Mouse (Mus musculus): ENCODE measurements around the gene Ank2. TPM values are rescaled to one million over a fixed set of nuclear protein-coding genes. Genes with fewer than 3 reads are reported as not detected.
A peak's percentile ranks its signal among the peaks of the same experiment; 100 is the strongest.

Gene Ank2
- polyA plus RNA-seq, 1 experiment from 2014 or later, result 157 TPM

DNA sequence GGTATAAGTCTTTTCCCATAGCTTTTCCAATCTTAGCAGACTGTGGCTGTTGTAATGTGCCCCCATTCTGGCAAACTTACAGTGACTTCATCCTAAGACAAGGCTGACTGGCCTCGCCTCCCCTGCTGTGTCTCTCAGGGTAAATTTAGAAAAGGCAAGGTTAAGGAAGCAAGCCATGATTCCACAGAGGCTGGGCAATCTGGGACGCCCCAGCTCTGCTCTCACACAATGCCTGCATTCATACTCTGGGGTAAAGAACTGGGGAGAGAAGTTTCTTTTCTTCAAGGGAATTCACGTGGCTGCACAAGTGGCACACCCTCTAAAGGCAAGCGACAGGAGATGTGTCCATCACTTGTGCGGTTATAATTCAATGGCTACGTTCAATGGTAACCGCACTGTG lies 505.0 kb downstream of the Ank2 start:
- Histone ChIP-seq H3K9me3 (no peaks in the 10 kb centered on the region), H3K27ac (replicated peaks) (no peak overlapping the region; the same call in 1 of the 2 replicates), H3K4me1 (replicated peaks) (peaks cover 28% of the 10 kb centered on the region), H3K36me3 (no peaks in the 10 kb centered on the region), H3K4me3 (no peak overlapping the region), H3K27me3 (no peaks in the 10 kb centered on the region), H3K9ac (no peak overlapping the region), H3K4me2 (no peak overlapping the region)
- peak; percentile 15; the same call in 1 of the 2 replicates for ATAC-seq (ENCODE audit: low FRiP score, low read depth)
- 29% methylated on average over 7 of the region's 7 CpGs for WGBS

DNA sequence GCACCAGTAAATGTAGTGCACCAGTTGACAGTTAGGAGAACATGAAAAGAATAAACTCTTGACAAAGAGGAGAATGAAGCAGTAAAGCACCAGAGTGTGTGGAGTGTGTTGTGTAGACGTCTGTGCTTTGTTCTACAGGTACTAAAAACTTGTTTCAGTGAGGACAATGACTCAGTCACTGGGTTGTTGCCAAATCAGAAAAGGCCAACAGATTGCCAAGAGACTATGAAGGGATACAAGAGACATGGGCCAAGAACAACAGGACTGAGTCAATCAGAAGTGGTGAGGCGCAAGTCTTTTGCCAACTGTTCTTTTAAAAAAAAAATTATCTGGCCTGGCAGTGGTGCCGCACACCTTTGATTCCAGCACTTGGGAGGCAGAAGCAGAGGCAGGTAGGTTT lies 509.2 kb downstream of the Ank2 start:
- Histone ChIP-seq H3K4me1 (replicated peaks) (peaks cover 2% of the 10 kb centered on the region; the same call in 1 of the 2 replicates), H3K27ac (replicated peaks) (no peak overlapping the region), H3K4me3 (no peak overlapping the region), H3K36me3 (peaks cover 19% of the 10 kb centered on the region), H3K4me2 (no peak overlapping the region), H3K9ac (no peak overlapping the region), H3K27me3 (no peaks in the 10 kb centered on the region), H3K9me3 (no peaks in the 10 kb centered on the region)
- ATAC-seq (ENCODE audit: low FRiP score, low read depth), result no peak
- 73% methylated on average over 3 of the region's 3 CpGs for WGBS

DNA sequence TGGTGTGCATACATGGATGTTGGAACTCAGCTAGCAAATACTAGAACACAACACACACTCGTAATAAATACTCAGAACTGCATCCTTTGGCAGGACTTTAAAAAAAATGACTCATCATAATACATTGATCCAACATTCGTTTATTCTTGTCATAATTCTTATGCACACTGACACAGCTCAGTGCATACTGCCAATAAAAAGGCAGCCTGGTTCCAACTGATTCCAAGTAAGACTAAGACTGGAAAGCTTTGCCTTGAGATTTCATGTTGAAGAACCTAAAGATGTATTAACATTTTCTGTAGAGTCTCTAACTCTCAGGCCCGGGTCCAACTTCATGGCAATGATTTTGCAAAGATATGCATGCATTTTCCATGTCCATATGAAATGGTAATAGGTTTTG lies 512.5 kb downstream of the Ank2 start:
- no peak overlapping the region for H3K9ac ChIP-seq
- no peaks in the 10 kb centered on the region for H3K9me3 ChIP-seq
- peaks cover 21% of the 10 kb centered on the region for H3K36me3 ChIP-seq
- H3K27me3 ChIP-seq, result no peaks in the 10 kb centered on the region
- H3K27ac ChIP-seq (replicated peaks), result no peak overlapping the region
- no peak overlapping the region for H3K4me2 ChIP-seq
- WGBS, result 92% methylated on average over 3 of the region's 3 CpGs
- no peak for ATAC-seq (ENCODE audit: low FRiP score, low read depth)
- no peaks in the 10 kb centered on the region for H3K4me1 ChIP-seq (replicated peaks)
- no peak overlapping the region for H3K4me3 ChIP-seq

DNA sequence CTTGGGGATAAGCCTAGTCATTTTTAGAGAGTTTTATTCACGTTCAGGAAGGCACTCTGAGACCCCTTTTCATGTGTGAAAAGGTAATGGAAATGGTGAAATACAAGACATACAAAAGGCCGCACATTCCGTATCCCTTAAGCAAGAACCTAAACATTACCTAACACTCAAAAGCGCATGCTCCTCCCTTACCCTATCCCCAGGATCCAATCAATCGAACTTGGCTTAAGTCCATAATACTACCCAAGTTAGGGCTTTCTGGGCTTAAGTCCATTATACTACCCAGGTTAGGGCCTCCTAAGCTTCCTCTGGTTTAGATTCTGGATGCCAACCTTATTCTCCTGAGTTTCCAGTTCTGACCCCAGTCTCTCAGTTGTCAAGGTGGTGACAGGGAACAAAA lies 516.3 kb downstream of the Ank2 start:
- Histone ChIP-seq H3K36me3 (peaks cover 30% of the 10 kb centered on the region), H3K4me2 (no peak overlapping the region), H3K4me3 (no peak overlapping the region), H3K4me1 (replicated peaks) (no peaks in the 10 kb centered on the region), H3K27ac (replicated peaks) (no peak overlapping the region), H3K27me3 (no peaks in the 10 kb centered on the region), H3K9me3 (no peaks in the 10 kb centered on the region), H3K9ac (no peak overlapping the region)
- ATAC-seq (ENCODE audit: low FRiP score, low read depth), result no peak
- 92% methylated on average over 5 of the region's 5 CpGs for WGBS

DNA sequence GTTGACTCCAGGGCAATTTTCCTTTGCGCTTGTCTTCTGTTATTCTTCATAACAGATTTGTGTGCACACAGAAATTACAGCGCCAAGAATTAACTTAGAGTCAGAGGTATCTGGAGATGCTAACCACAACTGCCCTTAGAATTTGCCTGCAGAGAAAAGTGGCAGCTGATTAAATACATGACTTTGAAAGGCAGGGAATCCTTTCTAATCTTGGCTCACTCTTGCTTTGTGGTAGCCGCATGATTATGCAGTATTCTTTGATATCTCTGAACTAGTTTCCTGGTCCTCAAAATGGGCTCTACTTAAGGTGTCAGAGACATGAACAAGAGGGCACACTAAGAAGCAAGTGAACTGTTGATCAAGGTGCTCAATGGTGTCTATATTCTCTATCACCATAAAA lies 518.0 kb downstream of the Ank2 start:
- H3K27ac ChIP-seq (replicated peaks), result no peak overlapping the region
- WGBS, result 92% methylated on average over 3 of the region's 3 CpGs
- H3K9ac ChIP-seq, result no peak overlapping the region
- no peak overlapping the region for H3K4me2 ChIP-seq
- peaks cover 24% of the 10 kb centered on the region for H3K36me3 ChIP-seq
- H3K27me3 ChIP-seq, result no peaks in the 10 kb centered on the region
- no peak for ATAC-seq (ENCODE audit: low FRiP score, low read depth)
- H3K4me1 ChIP-seq (replicated peaks), result no peaks in the 10 kb centered on the region
- H3K9me3 ChIP-seq, result no peaks in the 10 kb centered on the region
- H3K4me3 ChIP-seq, result no peak overlapping the region

DNA sequence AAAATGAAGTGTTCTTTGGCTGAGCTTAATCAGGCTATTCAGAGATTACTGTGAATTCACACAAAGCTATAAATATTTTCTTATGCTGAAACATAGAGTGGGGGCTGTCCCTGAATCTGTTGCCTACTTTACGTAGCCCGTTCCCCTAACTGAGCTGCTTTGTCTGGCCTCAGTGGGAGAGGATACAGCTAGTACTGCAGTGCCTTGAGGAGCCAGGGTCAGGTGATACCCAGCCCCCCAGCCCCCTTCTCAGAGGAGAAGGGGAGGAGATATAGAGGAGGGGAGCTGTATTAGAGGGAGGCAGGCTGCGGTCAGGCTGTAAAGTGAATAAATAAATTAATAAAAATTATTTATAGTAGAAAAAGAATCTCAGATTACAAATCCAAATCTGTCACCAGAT lies 519.5 kb downstream of the Ank2 start:
- no peak for ATAC-seq (ENCODE audit: low FRiP score, low read depth)
- 68% methylated on average over 3 of the region's 3 CpGs for WGBS

DNA sequence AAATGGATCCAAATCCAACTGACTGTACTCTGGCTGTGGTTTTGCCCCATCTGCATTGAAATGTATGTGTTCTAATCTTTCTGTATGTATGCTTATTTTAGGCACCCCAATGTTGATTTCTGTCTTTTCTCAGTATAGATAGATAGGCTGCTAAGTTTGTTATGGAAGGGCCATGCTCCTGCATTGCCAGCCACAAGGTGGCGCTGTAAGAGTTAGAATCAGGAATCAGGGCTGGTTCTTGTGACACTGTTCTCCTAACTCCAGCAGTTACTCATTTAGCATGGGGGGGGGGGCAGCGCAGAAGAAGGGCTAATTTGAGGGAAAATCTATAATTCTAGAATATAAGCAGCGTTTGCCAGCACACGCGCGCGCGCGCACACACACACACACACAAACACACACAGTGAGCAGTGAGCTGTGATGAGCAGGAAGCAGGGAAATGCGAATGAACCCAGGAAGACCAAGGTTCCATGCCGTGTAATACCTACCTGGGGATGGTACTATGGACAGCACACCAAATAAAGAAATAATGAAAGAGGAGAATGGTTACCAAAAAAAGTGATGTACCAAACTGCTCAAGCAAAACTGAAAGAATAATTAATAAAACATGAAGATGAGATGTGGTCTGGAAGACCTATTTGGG lies 520.3 kb downstream of the Ank2 start:
- peak; percentile 57; the same call in 1 of the 2 replicates for ATAC-seq (ENCODE audit: low FRiP score, low read depth)
- no peaks in the 10 kb centered on the region for H3K9me3 ChIP-seq
- no peak overlapping the region for H3K27ac ChIP-seq (replicated peaks)
- H3K4me2 ChIP-seq, result no peak overlapping the region
- peaks cover 24% of the 10 kb centered on the region for H3K36me3 ChIP-seq
- no peak overlapping the region for H3K9ac ChIP-seq
- H3K27me3 ChIP-seq, result no peaks in the 10 kb centered on the region
- 59% methylated on average over 11 of the region's 11 CpGs for WGBS
- H3K4me1 ChIP-seq (replicated peaks), result no peaks in the 10 kb centered on the region
- H3K4me3 ChIP-seq, result no peak overlapping the region

More for the DNA sequence above, 519.5 kb downstream of the Ank2 start:
- peaks cover 24% of the 10 kb centered on the region for H3K36me3 ChIP-seq
- H3K27ac ChIP-seq (replicated peaks), result no peak overlapping the region
- H3K4me2 ChIP-seq, result no peak overlapping the region
- no peak overlapping the region for H3K4me3 ChIP-seq
- H3K27me3 ChIP-seq, result no peaks in the 10 kb centered on the region
- H3K4me1 ChIP-seq (replicated peaks), result no peaks in the 10 kb centered on the region
- no peaks in the 10 kb centered on the region for H3K9me3 ChIP-seq
- H3K9ac ChIP-seq, result no peak overlapping the region

DNA sequence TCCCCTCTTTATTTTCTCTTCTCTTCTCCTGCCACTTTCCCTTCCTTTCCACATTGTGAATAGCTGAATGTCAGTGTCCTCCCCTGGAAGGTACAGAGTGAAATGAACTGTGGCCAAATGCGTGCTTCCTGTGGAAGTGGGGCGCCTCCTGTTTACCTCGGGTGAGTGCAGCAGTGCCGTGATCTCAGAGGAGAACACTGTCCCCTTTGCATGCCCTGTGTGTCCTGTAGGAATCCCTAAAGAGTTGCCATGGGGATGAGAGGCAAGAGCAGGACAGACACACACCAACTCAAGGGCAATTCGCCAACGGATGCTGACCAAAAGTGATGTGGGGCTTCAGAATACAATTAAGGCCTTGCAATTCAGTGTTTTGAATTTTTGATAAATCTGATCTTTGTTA lies 521.8 kb downstream of the Ank2 start:
- Histone ChIP-seq H3K27me3 (no peaks in the 10 kb centered on the region), H3K9me3 (no peaks in the 10 kb centered on the region), H3K4me2 (no peak overlapping the region), H3K9ac (no peak overlapping the region), H3K4me1 (replicated peaks) (no peaks in the 10 kb centered on the region), H3K4me3 (no peak overlapping the region), H3K36me3 (peaks cover 36% of the 10 kb centered on the region), H3K27ac (replicated peaks) (peak overlapping the region; percentile 28; the same call in 1 of the 2 replicates)
- WGBS, result 33% methylated on average over 6 of the region's 6 CpGs
- ATAC-seq (ENCODE audit: low FRiP score, low read depth), result peak; percentile 43; the same call in 1 of the 2 replicates

DNA sequence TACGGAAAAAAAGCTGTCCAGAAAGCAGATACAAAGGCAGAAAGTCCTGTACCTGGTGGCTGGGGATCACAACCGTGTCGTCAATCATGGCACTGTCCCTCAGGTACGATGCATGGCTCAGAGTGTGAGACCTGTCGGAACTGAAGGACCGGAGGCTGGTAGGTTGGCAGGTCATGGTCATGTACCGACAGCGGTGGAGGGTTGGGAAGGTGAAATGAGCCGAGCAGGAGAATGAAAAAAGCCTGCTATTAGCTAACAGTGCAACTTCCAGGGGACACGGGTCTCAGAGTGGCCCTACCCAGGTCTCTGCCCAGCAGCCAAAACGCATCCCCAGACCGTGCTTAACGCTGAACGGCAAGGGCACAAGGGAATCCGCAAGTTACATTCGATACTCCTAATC lies 522.4 kb downstream of the Ank2 start:
- H3K36me3 ChIP-seq, result peaks cover 35% of the 10 kb centered on the region
- H3K9me3 ChIP-seq, result no peaks in the 10 kb centered on the region
- no peaks in the 10 kb centered on the region for H3K27me3 ChIP-seq
- WGBS, result 65% methylated on average over 16 of the region's 16 CpGs
- peak overlapping the region; percentile 28; the same call in 1 of the 2 replicates for H3K27ac ChIP-seq (replicated peaks)
- no peak overlapping the region for H3K4me3 ChIP-seq
- no peak overlapping the region for H3K4me2 ChIP-seq
- H3K4me1 ChIP-seq (replicated peaks), result no peaks in the 10 kb centered on the region
- H3K9ac ChIP-seq, result no peak overlapping the region
- ATAC-seq (ENCODE audit: low FRiP score, low read depth), result no peak; the same call in 1 of the 2 replicates

DNA sequence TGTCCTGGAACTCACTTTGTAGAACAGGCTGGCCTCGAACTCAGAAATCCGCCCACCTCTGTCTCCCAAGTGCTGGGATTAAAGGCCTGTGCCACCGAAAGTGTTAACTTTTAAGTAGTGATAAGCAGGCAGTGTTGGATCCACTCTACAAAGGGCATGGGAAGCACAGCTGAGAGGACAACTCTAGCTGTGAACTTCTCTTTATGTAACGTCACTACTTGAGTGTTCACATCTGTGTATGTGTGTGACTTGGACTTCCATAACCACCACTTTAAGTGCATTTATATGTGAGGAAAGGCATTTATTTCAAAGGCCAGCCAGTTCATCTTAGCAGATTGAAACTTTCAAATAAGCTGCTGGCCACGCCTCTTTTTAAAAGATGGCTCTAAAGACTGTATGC lies 523.7 kb downstream of the Ank2 start:
- no peak for ATAC-seq (ENCODE audit: low FRiP score, low read depth)
- 63% methylated on average over 5 of the region's 5 CpGs for WGBS
- no peaks in the 10 kb centered on the region for H3K4me1 ChIP-seq (replicated peaks)
- no peak overlapping the region for H3K4me2 ChIP-seq
- no peak overlapping the region for H3K4me3 ChIP-seq
- H3K27ac ChIP-seq (replicated peaks), result no peak overlapping the region
- no peaks in the 10 kb centered on the region for H3K27me3 ChIP-seq
- H3K9ac ChIP-seq, result no peak overlapping the region
- peaks cover 32% of the 10 kb centered on the region for H3K36me3 ChIP-seq
- no peaks in the 10 kb centered on the region for H3K9me3 ChIP-seq

DNA sequence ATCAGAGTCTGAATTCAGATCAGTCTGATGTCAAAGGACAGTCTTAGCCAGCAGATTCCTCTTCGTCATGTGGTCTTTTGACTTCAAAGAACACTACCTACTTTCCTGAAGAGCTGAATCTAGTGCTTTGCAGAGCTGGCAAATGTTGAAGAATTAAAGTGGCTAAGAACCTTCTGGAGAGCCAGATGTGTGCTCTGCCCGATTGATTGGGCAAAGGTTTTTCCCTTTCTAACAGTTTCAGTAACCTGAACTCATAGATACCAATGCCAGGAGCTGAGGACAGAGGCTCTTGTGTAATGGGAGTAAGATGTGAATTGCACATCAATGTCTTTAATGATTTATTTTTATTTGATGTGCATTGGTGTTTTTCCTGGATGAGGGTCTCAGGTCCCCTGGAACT lies 525.6 kb downstream of the Ank2 start:
- no peak overlapping the region for H3K4me2 ChIP-seq
- no peaks in the 10 kb centered on the region for H3K9me3 ChIP-seq
- 92% methylated on average over 2 of the region's 2 CpGs for WGBS
- H3K4me1 ChIP-seq (replicated peaks), result no peaks in the 10 kb centered on the region
- no peak for ATAC-seq (ENCODE audit: low FRiP score, low read depth)
- no peaks in the 10 kb centered on the region for H3K27me3 ChIP-seq
- H3K9ac ChIP-seq, result no peak overlapping the region
- peaks cover 31% of the 10 kb centered on the region for H3K36me3 ChIP-seq
- no peak overlapping the region for H3K27ac ChIP-seq (replicated peaks)
- H3K4me3 ChIP-seq, result no peak overlapping the region

DNA sequence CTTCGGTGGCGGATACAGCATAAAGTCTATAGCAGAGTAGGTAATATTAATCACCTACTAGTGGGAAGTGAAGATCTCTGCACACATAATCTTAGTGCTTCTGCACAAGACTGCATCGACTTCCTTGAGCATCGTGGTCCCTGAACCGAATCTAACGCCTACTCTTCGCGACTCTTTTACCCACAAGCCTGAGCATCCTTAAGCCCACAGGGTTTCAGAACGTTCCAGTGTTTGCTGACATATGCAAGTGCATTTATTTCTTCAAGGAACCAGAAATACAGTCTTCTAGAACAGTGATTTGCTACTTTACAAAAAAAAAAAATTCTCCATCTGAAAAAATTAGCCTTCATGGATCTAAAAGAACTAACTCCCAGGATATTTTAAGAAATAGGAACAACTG lies 527.6 kb downstream of the Ank2 start:
- no peak for ATAC-seq (ENCODE audit: low FRiP score, low read depth)
- Histone ChIP-seq H3K4me1 (replicated peaks) (no peaks in the 10 kb centered on the region), H3K9me3 (no peaks in the 10 kb centered on the region), H3K9ac (no peak overlapping the region), H3K27me3 (no peaks in the 10 kb centered on the region), H3K4me2 (no peak overlapping the region), H3K4me3 (no peak overlapping the region), H3K36me3 (peaks cover 26% of the 10 kb centered on the region), H3K27ac (replicated peaks) (no peak overlapping the region)
- WGBS, result 86% methylated on average over 9 of the region's 9 CpGs

DNA sequence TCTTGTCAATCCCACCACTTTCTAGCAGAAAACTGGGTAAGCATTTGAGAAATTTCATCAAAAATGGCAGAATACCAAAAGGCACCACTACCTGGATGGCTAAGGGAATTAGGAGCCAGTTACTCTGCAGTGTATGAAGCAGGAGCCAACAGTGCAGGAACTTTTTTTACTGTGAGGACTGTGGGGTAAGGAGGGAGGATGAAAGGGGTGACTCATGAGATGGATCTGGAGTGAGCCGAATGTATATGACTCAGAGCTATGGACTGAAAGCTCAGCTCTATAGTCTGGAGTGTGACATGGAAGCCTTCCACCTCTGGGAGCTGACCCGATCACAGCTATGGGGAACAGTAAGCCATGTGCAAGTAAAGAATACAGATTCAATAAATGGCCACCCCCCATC lies 530.4 kb downstream of the Ank2 start:
- 97% methylated on average over 2 of the region's 2 CpGs for WGBS
- H3K4me1 ChIP-seq (replicated peaks), result no peaks in the 10 kb centered on the region
- no peaks in the 10 kb centered on the region for H3K9me3 ChIP-seq
- H3K36me3 ChIP-seq, result peaks cover 36% of the 10 kb centered on the region
- ATAC-seq (ENCODE audit: low FRiP score, low read depth), result no peak
- no peak overlapping the region for H3K4me3 ChIP-seq
- H3K27ac ChIP-seq (replicated peaks), result no peak overlapping the region
- H3K4me2 ChIP-seq, result no peak overlapping the region
- H3K9ac ChIP-seq, result no peak overlapping the region
- H3K27me3 ChIP-seq, result no peaks in the 10 kb centered on the region

Data from hindbrain, embryonic 15.5 days (tissue).